Mouse (Mus musculus) spleen, adult 2 months (tissue): Measurements from ENCODE around the gene Vps45. TPM values are rescaled to one million over a fixed set of nuclear protein-coding genes. Genes with fewer than 3 reads are reported as not detected.

Source experiments
- DNase-seq, 2 experiments: peaks; one replicate each; pipeline versions ENCODE4 v3.0.0 to v3.0.0-alpha.2; 2012 to 2021; ENCODE audit warnings: low spot score in 2 of 2, low read depth in 1 of 2
- H3K27ac ChIP-seq: fragments of 200-500 bp; 2 replicates; pipeline ENCODE4 v1.5.1; 2012; ENCODE audit warnings: low read length, inconsistent platforms; ENCODE audit not compliant: insufficient read depth
- H3K27me3 ChIP-seq: fragments of 200-500 bp; 2 replicates; pipeline ENCODE4 v1.6.1; 2012; ENCODE audit warnings: mild to moderate bottlenecking, moderate library complexity, low read length, inconsistent platforms; ENCODE audit not compliant: control insufficient read depth, insufficient read depth
- H3K36me3 ChIP-seq: fragments of 200-500 bp; 2 replicates; pipeline ENCODE4 v1.6.1; 2012; ENCODE audit warnings: mild to moderate bottlenecking, low read length, inconsistent platforms; ENCODE audit not compliant: control insufficient read depth, insufficient read depth
- H3K4me1 ChIP-seq: fragments of 200-500 bp; 2 replicates; pipeline ENCODE4 v1.6.1; 2011; ENCODE audit warnings: inconsistent platforms; ENCODE audit not compliant: control insufficient read depth, insufficient read depth, insufficient read length
- H3K4me3 ChIP-seq: fragments of 200-500 bp; 2 replicates; pipeline ENCODE4 v1.5.1; 2011; ENCODE audit warnings: mild to moderate bottlenecking, inconsistent platforms; ENCODE audit not compliant: insufficient read depth, insufficient read length; ENCODE audit errors: extremely low read depth
- CTCF ChIP-seq: fragments of 200-500 bp; IDR thresholded peaks from 2 replicates; pipeline ENCODE4 v1.5.1; 2011; ENCODE audit warnings: mild to moderate bottlenecking, inconsistent platforms; ENCODE audit not compliant: insufficient read depth, insufficient read length, insufficient replicate concordance; ENCODE audit errors: extremely low read depth
- POLR2A ChIP-seq: fragments of 200-500 bp; IDR thresholded peaks from 2 replicates; pipeline ENCODE4 v1.6.1; 2011; ENCODE audit warnings: low read depth, low read length, inconsistent platforms
- WGBS: fragments of 180-500 bp; shearing (Covaris S2); methylation state at CpG from one replicate; pipeline ENCODE4 v1.1.7; 2018; 5-methylcytosine and 5-hydroxymethylcytosine counted together
- polyA plus RNA-seq: library from polyadenylated mRNA; depleted of rRNA; stranded (reverse); fragments of >200 nt; gene quantifications from 2 replicates; pipeline ENCODE4 v1.2.3, GENCODE M21; 2012

The Vps45 gene
- polyA plus RNA-seq, 1 experiment, result 2.0 TPM

GRCm38 (mm10) chr3:96020735-96021134 is 37.5 kb downstream of the Vps45 start:
- no peak for DNase-seq
- H3K27ac ChIP-seq, result no peak overlapping the region
- 0 out of 2 replicates have a peak, but pooled peaks cover 1% of the 10 kb centered on the region for H3K36me3 ChIP-seq
- no peaks in the 10 kb centered on the region for H3K27me3 ChIP-seq
- no peak overlapping the region for H3K4me3 ChIP-seq
- H3K4me1 ChIP-seq, result no peaks in the 10 kb centered on the region
- TF ChIP-seq CTCF (no peak), POLR2A (no peak)
- 83% methylated on average over 1 of the region's 1 CpGs for WGBS

DNA sequence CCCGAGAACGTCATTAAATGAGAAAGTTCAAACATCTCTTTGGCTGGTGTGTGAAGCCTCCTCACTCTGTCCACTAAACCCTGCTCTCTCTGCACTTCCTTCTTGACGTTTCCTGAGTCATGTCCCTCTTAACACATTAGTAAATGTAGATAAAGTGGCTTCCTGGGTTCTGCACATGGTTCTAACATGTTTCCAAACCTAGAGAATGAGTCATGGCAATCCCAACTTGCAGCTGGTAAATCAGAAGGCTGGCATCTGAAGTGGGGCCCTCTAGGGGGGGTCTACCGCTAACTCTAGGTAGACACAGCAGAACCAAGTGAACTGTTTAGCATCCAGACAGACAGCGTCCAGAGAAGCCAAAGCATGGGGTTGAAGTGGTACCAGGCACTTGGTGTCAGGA is 40.8 kb downstream of the Vps45 start:
- H3K4me3 ChIP-seq, result no peak overlapping the region

DNA sequence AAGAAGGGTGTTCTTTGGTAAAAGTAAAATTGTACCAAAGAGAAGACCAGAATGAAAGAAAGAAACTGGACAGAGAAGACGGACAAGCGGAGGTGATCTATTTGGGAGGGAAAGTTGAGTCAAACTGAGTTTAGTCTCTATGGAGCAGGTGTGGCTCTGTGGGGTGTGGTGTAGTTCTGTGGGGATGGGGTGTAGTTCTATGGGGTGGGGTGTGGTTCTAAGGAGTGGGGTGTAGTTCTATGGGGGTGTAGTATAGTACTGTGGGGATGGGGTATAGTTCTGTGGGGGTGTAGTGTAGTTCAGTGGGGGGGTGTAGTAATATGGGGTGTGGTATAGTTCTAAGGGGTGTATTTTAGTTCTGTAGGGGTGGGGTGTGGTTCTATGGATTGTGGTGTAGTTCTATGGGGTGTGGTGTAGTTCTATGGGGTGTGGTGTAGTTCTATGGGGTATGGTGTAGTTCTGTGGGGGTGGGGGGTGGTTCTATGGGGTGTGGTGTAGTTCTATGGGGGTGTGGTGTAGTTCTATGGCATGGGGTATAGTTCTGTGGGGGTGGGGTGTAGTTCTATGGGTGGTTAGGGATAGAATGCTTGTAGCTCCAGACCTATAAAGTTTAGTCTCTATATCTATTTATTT is 41.9 kb downstream of the Vps45 start:
- Histone ChIP-seq H3K4me1 (no peaks in the 10 kb centered on the region), H3K27me3 (no peaks in the 10 kb centered on the region), H3K4me3 (no peak overlapping the region), H3K27ac (no peak overlapping the region), H3K36me3 (0 out of 2 replicates have a peak, but pooled peaks cover 1% of the 10 kb centered on the region)
- TF ChIP-seq CTCF, result no peak
- TF ChIP-seq POLR2A, result no peak
- DNase-seq, result no peak
- WGBS, result 93% methylated on average over 2 of the region's 2 CpGs

More for the DNA sequence above, 40.8 kb downstream of the Vps45 start:
- WGBS, result 67% methylated on average over 5 of the region's 5 CpGs
- H3K4me1 ChIP-seq, result no peaks in the 10 kb centered on the region
- no peaks in the 10 kb centered on the region for H3K27me3 ChIP-seq
- no peak overlapping the region for H3K27ac ChIP-seq
- no peak for TF ChIP-seq CTCF
- TF ChIP-seq POLR2A, result no peak
- 0 out of 2 replicates have a peak, but pooled peaks cover 1% of the 10 kb centered on the region for H3K36me3 ChIP-seq
- DNase-seq, result no peak

GRCm38 (mm10) chr3:96015681-96016080 is 42.6 kb downstream of the Vps45 start:
- no peak for TF ChIP-seq POLR2A
- no peak for TF ChIP-seq CTCF
- no peak overlapping the region for H3K27ac ChIP-seq
- H3K36me3 ChIP-seq, result peaks cover 2% of the 10 kb centered on the region; the same call in 1 of the 2 replicates
- H3K27me3 ChIP-seq, result no peaks in the 10 kb centered on the region
- 87% methylated on average over 2 of the region's 2 CpGs for WGBS
- no peaks in the 10 kb centered on the region for H3K4me1 ChIP-seq
- no peak overlapping the region for H3K4me3 ChIP-seq
- DNase-seq, result no peak

- Histone ChIP-seq H3K27ac (no peak overlapping the region), H3K4me1 (no peaks in the 10 kb centered on the region), H3K27me3 (no peaks in the 10 kb centered on the region), H3K4me3 (no peak overlapping the region), H3K36me3 (peaks cover 1% of the 10 kb centered on the region; the same call in 1 of the 2 replicates)
- no peak for DNase-seq
- WGBS, result 82% methylated on average over 5 of the region's 5 CpGs
- TF ChIP-seq POLR2A (no peak), CTCF (no peak)
Observed at GRCm38 (mm10) chr3:96012805-96013204, 45.5 kb downstream of the Vps45 start.

DNA sequence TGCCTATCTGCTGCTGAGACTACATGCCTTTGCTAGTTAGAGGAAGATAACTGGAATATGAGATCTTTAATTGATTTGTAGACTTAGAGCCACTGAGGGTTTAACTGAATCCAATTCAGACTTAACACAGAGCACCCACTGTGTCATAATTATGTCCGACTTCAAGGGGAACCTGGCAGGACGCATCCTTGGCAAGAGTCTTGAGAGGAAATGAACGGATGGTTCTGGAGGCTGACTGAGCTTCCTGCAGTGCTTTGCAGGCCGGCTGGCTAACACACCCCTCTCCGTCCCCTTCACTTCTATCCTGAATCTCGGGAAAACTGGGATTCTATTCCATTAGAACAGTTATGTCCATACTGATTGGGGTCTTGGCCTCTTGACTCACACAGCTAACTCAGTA is 49.8 kb downstream of the Vps45 start:
- no peaks in the 10 kb centered on the region for H3K4me1 ChIP-seq
- TF ChIP-seq CTCF, result no peak
- no peak for TF ChIP-seq POLR2A
- whole genome bisulfite sequencing, result 89% methylated on average over 6 of the region's 6 CpGs
- no peak overlapping the region for H3K27ac ChIP-seq
- H3K4me3 ChIP-seq, result no peak overlapping the region
- H3K27me3 ChIP-seq, result no peaks in the 10 kb centered on the region
- H3K36me3 ChIP-seq, result peaks cover 1% of the 10 kb centered on the region; the same call in 1 of the 2 replicates
- DNase-seq, result no peak

DNA sequence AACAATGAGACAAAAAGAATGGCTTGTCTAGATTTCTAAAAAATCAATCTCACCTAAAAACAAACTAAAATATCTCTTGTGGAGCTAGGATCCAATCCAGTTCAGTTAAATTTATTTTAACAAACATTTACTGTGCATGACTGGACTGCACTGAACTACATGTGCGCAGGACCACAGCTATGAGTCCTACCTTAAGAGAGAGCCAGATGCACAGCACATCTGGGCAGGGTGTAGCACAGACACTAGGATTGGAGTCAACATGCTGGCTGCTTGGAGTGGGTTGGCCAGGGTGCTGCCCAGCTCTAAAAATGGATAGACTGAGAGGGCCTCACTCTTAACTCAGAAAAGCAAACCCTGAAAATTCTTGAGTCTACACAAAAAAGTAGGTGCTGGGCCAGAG is 56.7 kb downstream of the Vps45 start:
- Histone ChIP-seq H3K27ac (no peak overlapping the region), H3K27me3 (no peaks in the 10 kb centered on the region), H3K36me3 (no peaks in the 10 kb centered on the region), H3K4me3 (no peak overlapping the region), H3K4me1 (peaks cover 3% of the 10 kb centered on the region; the same call in 1 of the 2 replicates)
- DNase-seq, result no peak
- 91% methylated on average over 1 of the region's 1 CpGs for WGBS
- TF ChIP-seq CTCF (no peak), POLR2A (no peak)
